Mouse (Mus musculus) layer of hippocampus, adult 2 months (tissue): ENCODE results near the gene Dhcr24. TPM values are rescaled to one million over a fixed set of nuclear protein-coding genes. Genes with fewer than 3 reads are reported as not detected.
A peak's percentile ranks its signal among the peaks of the same experiment; 100 is the strongest.

ENCODE experiments used
- DNase-seq, 2 experiments: peaks; one replicate each; pipeline ENCODE4 v3.0.0; 2022; ENCODE audit warnings: low spot score in 2 of 2
- H3K27ac ChIP-seq: fragments of 200-600 bp; 2 replicates; pipeline ENCODE4 v1.8.1; 2022
- H3K4me3 ChIP-seq: fragments of 200-600 bp; 2 replicates; pipeline ENCODE4 v1.8.1; 2022; ENCODE audit warnings: mild to moderate bottlenecking
- CTCF ChIP-seq: fragments of 200-600 bp; conservative IDR thresholded peaks from 2 replicates; pipeline ENCODE4 v1.8.1; 2022; ENCODE audit warnings: antibody characterized with exemption, mild to moderate bottlenecking, moderate library complexity
- total RNA-seq, 2 experiments: library from RNA; stranded (reverse); gene quantifications; 2 replicates each; pipeline ENCODE4 v1.2.3; 2021

Gene Dhcr24
- total RNA-seq, 2 experiments from 2014 or later, result 58.9 to 59.7 TPM

GRCm38 (mm10) chr4:106569680-106570079 is 8.8 kb downstream of the Dhcr24 start:
- no peak for TF ChIP-seq CTCF
- Histone ChIP-seq H3K4me3 (no peak overlapping the region), H3K27ac (no peak overlapping the region)
- no peak for DNase-seq

GRCm38 (mm10) chr4:106571081-106571724 is 10.4 kb downstream of the Dhcr24 start:
- TF ChIP-seq CTCF, result no peak
- no peak overlapping the region for H3K4me3 ChIP-seq
- H3K27ac ChIP-seq, result no peak overlapping the region
- no peak for DNase-seq

- no peak for TF ChIP-seq CTCF
- no peak overlapping the region for H3K4me3 ChIP-seq
- DNase-seq, result no peak
- no peak overlapping the region for H3K27ac ChIP-seq
These were observed 14.2 kb downstream of the Dhcr24 start for GRCm38 (mm10) chr4:106575022-106575421.

GRCm38 (mm10) chr4:106577511-106577910 is 16.7 kb downstream of the Dhcr24 start:
- Histone ChIP-seq H3K4me3 (no peak overlapping the region), H3K27ac (no peak overlapping the region)
- DNase-seq, result no peak
- no peak for TF ChIP-seq CTCF

GRCm38 (mm10) chr4:106581176-106581864 is 20.5 kb downstream of the Dhcr24 start:
- Histone ChIP-seq H3K27ac (no peak overlapping the region), H3K4me3 (no peak overlapping the region)
- no peak for DNase-seq
- TF ChIP-seq CTCF, result no peak

- no peak for DNase-seq
- no peak overlapping the region for H3K27ac ChIP-seq
These were observed 21.0 kb downstream of the Dhcr24 start for GRCm38 (mm10) chr4:106581865-106582204.

GRCm38 (mm10) chr4:106582428-106583153 is 21.8 kb downstream of the Dhcr24 start:
- TF ChIP-seq CTCF, result no peak
- Histone ChIP-seq H3K4me3 (no peak overlapping the region), H3K27ac (no peak overlapping the region)
- no peak for DNase-seq

More at GRCm38 (mm10) chr4:106581865-106582204, 21.0 kb downstream of the Dhcr24 start:
- no peak overlapping the region for H3K4me3 ChIP-seq
- no peak for TF ChIP-seq CTCF

GRCm38 (mm10) chr4:106584665-106585064 is 23.8 kb downstream of the Dhcr24 start:
- H3K4me3 ChIP-seq, result no peak overlapping the region
- TF ChIP-seq CTCF, result no peak
- no peak overlapping the region for H3K27ac ChIP-seq
- no peak for DNase-seq

- DNase-seq, result no peak
- TF ChIP-seq CTCF, result no peak
- Histone ChIP-seq H3K27ac (no peak overlapping the region), H3K4me3 (no peak overlapping the region)
These were observed 26.2 kb downstream of the Dhcr24 start for GRCm38 (mm10) chr4:106587075-106587474.

- TF ChIP-seq CTCF, result no peak
- DNase-seq, result no peak
- Histone ChIP-seq H3K4me3 (no peak overlapping the region), H3K27ac (no peak overlapping the region)
These were observed 29.3 kb downstream of the Dhcr24 start for GRCm38 (mm10) chr4:106590142-106590541.

GRCm38 (mm10) chr4:106590871-106591270 is 30.0 kb downstream of the Dhcr24 start:
- TF ChIP-seq CTCF, result no peak
- Histone ChIP-seq H3K27ac (no peak overlapping the region), H3K4me3 (no peak overlapping the region)
- no peak for DNase-seq

- Histone ChIP-seq H3K4me3 (no peak overlapping the region), H3K27ac (no peak overlapping the region)
- no peak for DNase-seq
- TF ChIP-seq CTCF, result peak; percentile 54
These were observed 32.8 kb downstream of the Dhcr24 start for GRCm38 (mm10) chr4:106593636-106594035.

- no peak overlapping the region for H3K4me3 ChIP-seq
- no peak for DNase-seq
- H3K27ac ChIP-seq, result no peak overlapping the region
- TF ChIP-seq CTCF, result peak; percentile 64
These were observed 35.4 kb downstream of the Dhcr24 start for GRCm38 (mm10) chr4:106596200-106596599.
